Mouse (Mus musculus) stomach, postnatal 0 days (tissue): Measurements from ENCODE around the gene Idh2.

ENCODE experiments used
- CTCF ChIP-seq: IDR thresholded peaks from 2 replicates; pipeline ENCODE4 v1.5.1; 2016; ENCODE audit warnings: antibody characterized with exemption, low read depth, mild to moderate bottlenecking, moderate library complexity
- EP300 ChIP-seq: optimal IDR thresholded peaks from 2 replicates; pipeline ENCODE3; 2016; ENCODE audit warnings: antibody characterized with exemption

- TF ChIP-seq CTCF (no peak), EP300 (no peak)
Measured at GRCm38 (mm10) chr7:80058405-80059063, 56.7 kb downstream of the Idh2 start.
